Mouse (Mus musculus): Measurements from ENCODE around the gene 4930579F01Rik. TPM values are rescaled to one million over a fixed set of nuclear protein-coding genes. Genes with fewer than 3 reads are reported as not detected.

The 4930579F01Rik gene
- polyA plus RNA-seq, 1 experiment from 2014 or later, result not detected

DNA sequence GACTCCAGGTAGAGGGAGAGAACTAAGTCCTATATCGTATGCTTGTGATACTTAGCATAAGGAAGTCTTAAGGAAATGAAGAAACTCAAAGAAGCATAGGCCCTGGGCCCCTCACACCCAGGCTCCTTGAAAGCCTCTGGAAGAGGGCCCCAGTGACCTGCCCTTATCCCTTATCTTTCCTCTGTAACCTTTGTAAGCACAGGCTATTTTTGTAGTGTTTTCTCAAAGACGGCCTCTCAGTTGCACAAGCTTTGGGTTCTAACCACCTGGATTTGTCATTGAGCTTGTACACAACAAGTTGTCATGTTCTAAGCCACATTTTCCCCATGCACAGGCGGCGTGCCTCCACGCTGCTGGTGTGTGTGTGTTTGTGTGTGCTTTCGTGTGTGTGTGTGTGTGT, 64.5 kb downstream of the 4930579F01Rik start:
- no peak for ATAC-seq (ENCODE audit: low FRiP score)
- H3K27ac ChIP-seq, result no peak overlapping the region
- DNase-seq (ENCODE audit: low spot score), result no peak
- H3K4me1 ChIP-seq (replicated peaks; ENCODE audit: control insufficient read depth, insufficient read depth, low read length), result no peaks in the 10 kb centered on the region
- no peaks in the 10 kb centered on the region for H3K36me3 ChIP-seq (replicated peaks; ENCODE audit: control insufficient read depth, insufficient read depth)
- no peaks in the 10 kb centered on the region for H3K9me3 ChIP-seq (ENCODE audit: control insufficient read depth, low read length)
- no peak overlapping the region for H3K9ac ChIP-seq
- WGBS, result 97% methylated on average over 6 of the region's 6 CpGs
- no peak overlapping the region for H3K4me2 ChIP-seq (replicated peaks)
- no peaks in the 10 kb centered on the region for H3K27me3 ChIP-seq (ENCODE audit: control insufficient read depth, insufficient read depth, low read length)
- no peak overlapping the region for H3K4me3 ChIP-seq (replicated peaks; ENCODE audit: low read length)

DNA sequence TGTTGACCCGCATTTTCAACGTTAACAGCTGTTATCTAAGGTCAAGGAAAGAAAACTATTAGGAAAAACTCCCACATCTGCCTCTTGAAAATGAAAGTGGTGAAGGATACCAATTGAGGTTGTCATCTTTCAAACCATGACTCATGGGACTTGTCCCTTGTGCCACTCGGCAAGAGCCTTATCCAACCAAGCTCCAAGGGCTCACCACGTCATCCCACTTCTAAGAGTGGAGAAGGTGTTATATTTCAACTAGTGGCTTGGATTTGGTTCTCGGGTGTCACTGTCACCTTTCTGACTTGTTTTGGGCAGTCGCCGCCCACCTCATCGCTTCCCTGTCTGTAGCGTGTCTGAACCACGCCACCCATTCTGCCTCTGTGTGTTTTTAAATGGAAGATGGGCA, 69.8 kb downstream of the 4930579F01Rik start:
- H3K27me3 ChIP-seq (ENCODE audit: control insufficient read depth, insufficient read depth, low read length), result no peaks in the 10 kb centered on the region
- no peak for DNase-seq (ENCODE audit: low spot score)
- H3K27ac ChIP-seq, result no peak overlapping the region
- H3K4me3 ChIP-seq (replicated peaks; ENCODE audit: low read length), result no peak overlapping the region
- H3K9ac ChIP-seq, result no peak overlapping the region
- ATAC-seq (ENCODE audit: low FRiP score), result no peak
- no peak overlapping the region for H3K4me2 ChIP-seq (replicated peaks)
- 93% methylated on average over 10 of the region's 10 CpGs for WGBS
- H3K9me3 ChIP-seq (ENCODE audit: control insufficient read depth, low read length), result no peaks in the 10 kb centered on the region
- no peaks in the 10 kb centered on the region for H3K4me1 ChIP-seq (replicated peaks; ENCODE audit: control insufficient read depth, insufficient read depth, low read length)
- H3K36me3 ChIP-seq (replicated peaks; ENCODE audit: control insufficient read depth, insufficient read depth), result no peaks in the 10 kb centered on the region

DNA sequence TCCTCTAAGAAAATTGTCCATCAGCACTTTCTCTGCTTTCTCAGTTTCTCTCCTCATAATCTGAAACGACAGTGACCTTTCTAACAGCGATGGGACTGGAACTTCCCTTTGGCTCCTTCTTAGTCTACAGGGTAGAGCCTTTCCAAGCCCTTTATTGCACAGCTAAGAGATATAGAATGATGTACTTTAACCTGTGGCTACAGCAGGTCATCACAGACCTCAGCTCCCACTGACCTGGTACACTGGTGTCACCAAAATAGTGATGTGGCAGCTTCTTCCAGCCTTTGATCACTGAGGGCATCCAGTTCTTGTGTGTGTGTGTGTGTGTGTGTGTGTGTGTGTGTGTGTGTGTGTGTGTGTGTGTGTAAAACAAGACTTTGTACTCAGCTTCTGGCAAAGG, 72.2 kb downstream of the 4930579F01Rik start:
- H3K4me3 ChIP-seq (replicated peaks; ENCODE audit: low read length), result no peak overlapping the region
- H3K27me3 ChIP-seq (ENCODE audit: control insufficient read depth, insufficient read depth, low read length), result no peaks in the 10 kb centered on the region
- H3K4me1 ChIP-seq (replicated peaks; ENCODE audit: control insufficient read depth, insufficient read depth, low read length), result no peaks in the 10 kb centered on the region
- H3K9ac ChIP-seq, result no peak overlapping the region
- no peak overlapping the region for H3K27ac ChIP-seq
- 91% methylated on average over 2 of the region's 2 CpGs for WGBS
- H3K36me3 ChIP-seq (replicated peaks; ENCODE audit: control insufficient read depth, insufficient read depth), result no peaks in the 10 kb centered on the region
- no peak for ATAC-seq (ENCODE audit: low FRiP score)
- DNase-seq (ENCODE audit: low spot score), result no peak
- H3K4me2 ChIP-seq (replicated peaks), result no peak overlapping the region
- H3K9me3 ChIP-seq (ENCODE audit: control insufficient read depth, low read length), result no peaks in the 10 kb centered on the region

DNA sequence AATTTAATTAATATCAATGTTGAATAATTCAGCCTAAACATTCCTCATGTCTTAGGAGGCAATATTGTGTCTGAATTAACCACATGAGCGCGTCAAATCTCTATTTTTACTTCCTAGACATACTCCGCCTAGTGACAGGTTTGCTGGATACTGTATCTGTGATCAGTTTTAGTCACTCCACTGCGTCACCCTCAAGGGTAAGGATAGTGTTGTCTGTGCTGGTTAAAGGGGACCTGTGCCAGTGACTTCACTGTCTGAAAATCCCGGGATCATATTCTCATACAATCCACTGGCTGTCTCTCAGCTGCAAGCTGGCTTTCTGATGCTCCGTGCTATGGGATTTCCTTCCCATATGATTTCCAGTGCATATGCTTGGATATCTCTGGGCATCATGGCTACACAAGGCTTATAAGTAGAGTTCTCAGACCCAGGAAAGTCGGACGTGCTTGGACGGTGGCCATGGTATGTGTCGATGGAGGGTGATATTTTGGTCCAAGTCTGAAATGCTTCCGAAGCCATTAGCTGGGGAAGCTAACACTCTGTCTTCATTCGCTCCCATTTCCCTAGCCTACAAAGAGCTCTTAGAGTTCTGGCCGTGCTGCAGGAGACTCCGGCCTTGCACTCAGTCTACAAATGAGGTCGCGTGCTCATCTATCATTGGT, 74.0 kb downstream of the 4930579F01Rik start:
- no peaks in the 10 kb centered on the region for H3K36me3 ChIP-seq (replicated peaks; ENCODE audit: control insufficient read depth, insufficient read depth)
- H3K27me3 ChIP-seq (ENCODE audit: control insufficient read depth, insufficient read depth, low read length), result no peaks in the 10 kb centered on the region
- WGBS, result 91% methylated on average over 16 of the region's 16 CpGs
- H3K27ac ChIP-seq, result no peak overlapping the region
- H3K4me1 ChIP-seq (replicated peaks; ENCODE audit: control insufficient read depth, insufficient read depth, low read length), result no peaks in the 10 kb centered on the region
- ATAC-seq (ENCODE audit: low FRiP score), result no peak
- H3K4me3 ChIP-seq (replicated peaks; ENCODE audit: low read length), result no peak overlapping the region
- H3K9ac ChIP-seq, result no peak overlapping the region
- DNase-seq (ENCODE audit: low spot score), result no peak
- H3K4me2 ChIP-seq (replicated peaks), result no peak overlapping the region
- H3K9me3 ChIP-seq (ENCODE audit: control insufficient read depth, low read length), result no peaks in the 10 kb centered on the region

DNA sequence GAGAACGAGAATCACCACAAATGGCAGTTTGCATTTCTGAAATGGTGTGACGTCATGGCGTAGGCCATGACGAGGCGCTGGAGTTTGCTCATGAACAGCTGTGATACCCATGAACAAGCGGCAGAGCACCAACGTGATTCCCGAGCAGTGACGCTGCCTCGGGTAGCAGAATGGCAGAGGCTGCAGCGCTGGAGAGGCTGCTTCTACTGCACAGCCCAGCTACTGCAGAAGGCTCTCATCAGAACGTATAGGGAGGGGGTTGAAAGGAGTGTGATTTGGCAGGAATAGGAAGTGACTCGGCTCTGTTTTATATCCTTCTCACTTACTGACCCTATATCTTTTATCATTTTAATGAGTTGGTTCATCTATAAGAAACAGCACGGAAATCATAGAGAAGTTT, 74.8 kb downstream of the 4930579F01Rik start:
- H3K4me1 ChIP-seq (replicated peaks; ENCODE audit: control insufficient read depth, insufficient read depth, low read length), result no peaks in the 10 kb centered on the region
- no peaks in the 10 kb centered on the region for H3K36me3 ChIP-seq (replicated peaks; ENCODE audit: control insufficient read depth, insufficient read depth)
- H3K27ac ChIP-seq, result no peak overlapping the region
- no peak overlapping the region for H3K9ac ChIP-seq
- H3K4me2 ChIP-seq (replicated peaks), result no peak overlapping the region
- no peak for ATAC-seq (ENCODE audit: low FRiP score)
- H3K27me3 ChIP-seq (ENCODE audit: control insufficient read depth, insufficient read depth, low read length), result no peaks in the 10 kb centered on the region
- H3K9me3 ChIP-seq (ENCODE audit: control insufficient read depth, low read length), result no peaks in the 10 kb centered on the region
- DNase-seq (ENCODE audit: low spot score), result no peak
- WGBS, result 79% methylated on average over 14 of the region's 14 CpGs
- H3K4me3 ChIP-seq (replicated peaks; ENCODE audit: low read length), result no peak overlapping the region

DNA sequence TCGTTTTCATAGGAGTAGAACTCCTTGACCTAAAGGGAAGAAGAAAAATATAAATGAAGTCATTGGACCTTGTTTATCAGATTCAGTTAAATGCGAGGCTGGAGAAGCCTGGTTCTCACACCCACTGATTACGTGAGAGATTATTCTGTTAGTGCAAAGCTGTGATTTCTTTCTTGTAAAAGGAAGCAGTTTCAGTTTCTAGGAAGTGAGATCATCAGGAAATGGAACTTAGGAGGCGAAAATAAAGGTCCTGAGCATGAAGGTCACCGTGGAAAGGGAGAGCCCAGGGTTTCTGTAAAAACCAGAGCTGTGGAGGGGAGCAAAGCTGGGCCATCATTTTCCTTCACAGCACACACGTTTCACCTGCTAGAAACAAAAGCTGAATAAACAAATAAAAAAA, 75.2 kb downstream of the 4930579F01Rik start:
- Histone ChIP-seq H3K27me3 (ENCODE audit: control insufficient read depth, insufficient read depth, low read length) (no peaks in the 10 kb centered on the region), H3K9ac (no peak overlapping the region), H3K9me3 (ENCODE audit: control insufficient read depth, low read length) (no peaks in the 10 kb centered on the region), H3K27ac (no peak overlapping the region), H3K36me3 (replicated peaks; ENCODE audit: control insufficient read depth, insufficient read depth) (no peaks in the 10 kb centered on the region), H3K4me2 (replicated peaks) (no peak overlapping the region), H3K4me1 (replicated peaks; ENCODE audit: control insufficient read depth, insufficient read depth, low read length) (no peaks in the 10 kb centered on the region), H3K4me3 (replicated peaks; ENCODE audit: low read length) (no peak overlapping the region)
- ATAC-seq (ENCODE audit: low FRiP score), result no peak
- WGBS, result 80% methylated on average over 6 of the region's 6 CpGs
- DNase-seq (ENCODE audit: low spot score), result no peak

DNA sequence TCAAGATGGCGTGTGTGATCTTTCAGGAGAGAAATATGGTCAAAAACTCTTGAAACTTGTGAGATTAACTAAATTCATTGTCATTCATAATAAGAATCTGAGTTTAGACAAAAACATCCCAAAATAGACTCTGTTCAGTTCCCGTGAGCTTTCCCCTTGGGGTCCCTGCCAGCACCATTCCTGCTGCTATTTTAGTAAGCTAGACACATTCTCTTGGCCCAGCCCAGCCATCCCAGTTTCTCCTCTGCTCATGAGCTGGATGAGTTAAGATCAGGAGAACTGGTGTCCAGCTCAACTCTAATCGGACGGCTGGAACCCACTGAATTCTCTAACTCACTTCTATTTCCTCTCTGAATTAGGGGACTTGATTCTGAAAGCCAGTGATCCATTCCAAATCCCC, 76.8 kb downstream of the 4930579F01Rik start:
- Histone ChIP-seq H3K4me1 (replicated peaks; ENCODE audit: control insufficient read depth, insufficient read depth, low read length) (no peaks in the 10 kb centered on the region), H3K27me3 (ENCODE audit: control insufficient read depth, insufficient read depth, low read length) (no peaks in the 10 kb centered on the region), H3K36me3 (replicated peaks; ENCODE audit: control insufficient read depth, insufficient read depth) (no peaks in the 10 kb centered on the region), H3K4me3 (replicated peaks; ENCODE audit: low read length) (no peak overlapping the region), H3K27ac (no peak overlapping the region), H3K9me3 (ENCODE audit: control insufficient read depth, low read length) (no peaks in the 10 kb centered on the region), H3K9ac (no peak overlapping the region), H3K4me2 (replicated peaks) (no peak overlapping the region)
- DNase-seq (ENCODE audit: low spot score), result no peak
- ATAC-seq (ENCODE audit: low FRiP score), result no peak
- 88% methylated on average over 4 of the region's 4 CpGs for WGBS

DNA sequence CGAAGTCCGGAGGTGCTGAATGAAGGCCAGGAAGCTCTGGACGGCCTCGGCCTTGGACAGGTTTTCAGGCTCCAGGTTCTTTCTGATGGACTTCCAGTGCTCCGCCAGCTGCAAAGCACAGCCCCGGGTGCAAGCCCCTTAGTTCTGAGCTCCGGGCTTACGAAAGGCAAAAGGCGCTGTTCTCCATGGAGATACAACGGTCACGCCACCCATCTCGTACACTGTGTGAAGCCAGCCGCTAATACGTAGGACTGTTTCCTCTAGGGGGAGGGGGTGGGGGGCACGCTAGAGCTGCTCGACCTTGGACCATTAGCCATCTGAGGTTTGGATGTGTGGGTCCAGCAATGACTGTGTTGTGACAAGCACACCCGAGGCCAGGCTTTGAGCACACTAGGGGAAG, 79.5 kb downstream of the 4930579F01Rik start:
- H3K4me1 ChIP-seq (replicated peaks; ENCODE audit: control insufficient read depth, insufficient read depth, low read length), result no peaks in the 10 kb centered on the region
- H3K9ac ChIP-seq, result no peak overlapping the region
- DNase-seq (ENCODE audit: low spot score) (no peak), ATAC-seq (ENCODE audit: low FRiP score) (no peak)
- no peaks in the 10 kb centered on the region for H3K27me3 ChIP-seq (ENCODE audit: control insufficient read depth, insufficient read depth, low read length)
- H3K36me3 ChIP-seq (replicated peaks; ENCODE audit: control insufficient read depth, insufficient read depth), result no peaks in the 10 kb centered on the region
- WGBS, result 84% methylated on average over 17 of the region's 17 CpGs
- no peak overlapping the region for H3K4me2 ChIP-seq (replicated peaks)
- H3K27ac ChIP-seq, result no peak overlapping the region
- no peak overlapping the region for H3K4me3 ChIP-seq (replicated peaks; ENCODE audit: low read length)
- H3K9me3 ChIP-seq (ENCODE audit: control insufficient read depth, low read length), result no peaks in the 10 kb centered on the region

Data from hindbrain, embryonic 14.5 days (tissue).